Mouse (Mus musculus): ENCODE results near the gene Gtdc1. TPM values are rescaled to one million over a fixed set of nuclear protein-coding genes. Genes with fewer than 3 reads are reported as not detected.

The Gtdc1 gene
- total RNA-seq (2021) = 10 to 100 TPM; 12.8 to 13.7 TPM
- long read RNA-seq, experiment 1, partial matches to known transcripts = 0 of 2 reads
- long read RNA-seq, experiment 1, other reads (novel, unspliced or antisense) = 2 of 2 reads
- long read RNA-seq, experiment 2, partial matches to known transcripts = 2 of 7 reads
- long read RNA-seq, experiment 2, other reads (novel, unspliced or antisense) = 5 of 7 reads

GRCm38 (mm10) chr2:44927482-44927811 is at the start of gene Gtdc1:
Gtdc1 (minus strand) TSS chr2:44927657.
- DNase-seq (ENCODE audit: low spot score in 2 of 2) = no peak

- DNase-seq (ENCODE audit: low spot score in 2 of 2) = no peak
Observed at GRCm38 (mm10) chr2:44977051-44977450, 49.6 kb upstream of the Gtdc1 start.

GRCm38 (mm10) chr2:44976484-44976883 is 49.0 kb upstream of the Gtdc1 start:
- DNase-seq (ENCODE audit: low spot score in 2 of 2) = no peak

- no peak for DNase-seq (ENCODE audit: low spot score in 2 of 2)
Observed at GRCm38 (mm10) chr2:44973828-44974227, 46.4 kb upstream of the Gtdc1 start.

GRCm38 (mm10) chr2:44970087-44970646 is 42.7 kb upstream of the Gtdc1 start:
- no peak for DNase-seq (ENCODE audit: low spot score in 2 of 2)

GRCm38 (mm10) chr2:44969640-44970039 is 42.2 kb upstream of the Gtdc1 start:
- DNase-seq (ENCODE audit: low spot score in 2 of 2) = no peak

- peak in 1 of 2 experiments; percentile 63 for DNase-seq (ENCODE audit: low spot score in 2 of 2)
Observed at GRCm38 (mm10) chr2:44969226-44969625, 41.8 kb upstream of the Gtdc1 start.

GRCm38 (mm10) chr2:44965834-44966555 is 38.5 kb upstream of the Gtdc1 start:
- DNase-seq (ENCODE audit: low spot score in 2 of 2) = no peak

GRCm38 (mm10) chr2:44962620-44963019 is 35.2 kb upstream of the Gtdc1 start:
- no peak for DNase-seq (ENCODE audit: low spot score in 2 of 2)

GRCm38 (mm10) chr2:44961192-44961591 is 33.7 kb upstream of the Gtdc1 start:
- DNase-seq (ENCODE audit: low spot score in 2 of 2) = no peak

GRCm38 (mm10) chr2:44960561-44960960 is 33.1 kb upstream of the Gtdc1 start:
- DNase-seq (ENCODE audit: low spot score in 2 of 2) = no peak

GRCm38 (mm10) chr2:44957329-44957797 is 29.9 kb upstream of the Gtdc1 start:
- peak in 1 of 2 experiments; percentile 1 for DNase-seq (ENCODE audit: low spot score in 2 of 2)

- DNase-seq (ENCODE audit: low spot score in 2 of 2) = peak in 1 of 2 experiments; percentile 9
Observed at GRCm38 (mm10) chr2:44956232-44956631, 28.8 kb upstream of the Gtdc1 start.

- DNase-seq (ENCODE audit: low spot score in 2 of 2) = no peak
Observed at GRCm38 (mm10) chr2:44955506-44955905, 28.0 kb upstream of the Gtdc1 start.

- peak in 1 of 2 experiments; percentile 1 for DNase-seq (ENCODE audit: low spot score in 2 of 2)
Observed at GRCm38 (mm10) chr2:44954180-44954579, 26.7 kb upstream of the Gtdc1 start.

GRCm38 (mm10) chr2:44952830-44953422 is 25.5 kb upstream of the Gtdc1 start:
- DNase-seq (ENCODE audit: low spot score in 2 of 2) = peak in 1 of 2 experiments; percentile 23

GRCm38 (mm10) chr2:44951651-44952213 is 24.3 kb upstream of the Gtdc1 start:
- DNase-seq (ENCODE audit: low spot score in 2 of 2) = no peak

- DNase-seq (ENCODE audit: low spot score in 2 of 2) = no peak
Observed at GRCm38 (mm10) chr2:44944689-44945088, 17.2 kb upstream of the Gtdc1 start.

- no peak for DNase-seq (ENCODE audit: low spot score in 2 of 2)
Observed at GRCm38 (mm10) chr2:44930951-44931350, 3.5 kb upstream of the Gtdc1 start.

- no peak for DNase-seq (ENCODE audit: low spot score in 2 of 2)
Observed at GRCm38 (mm10) chr2:44928631-44929030, 1.2 kb upstream of the Gtdc1 start.

- DNase-seq (ENCODE audit: low spot score in 2 of 2) = peak; percentile 87 to 89
Observed at GRCm38 (mm10) chr2:44926683-44927481, 575 bp downstream of the Gtdc1 start.

All from adrenal gland, adult 18-20 months (tissue).